Mouse (Mus musculus) ES-CJ7 (cell line): ENCODE measurements at regions not wholly inside any gene's neighbourhood (a gene's known extent, or its start where the extent isn't known, plus 50 kb on each side); places are given as distances from the start of the nearest gene placed in this dataset.

Source experiments
- DNase-seq: peaks from one replicate; pipeline ENCODE4 v3.0.0; 2011; ENCODE audit warnings: low read depth, low spot score

GRCm38 (mm10) chr12:62768930-62769329 is 1246.0 kb downstream of the Lrfn5 start:
- DNase-seq, result peak; percentile 18

- no peak for DNase-seq
Observed at GRCm38 (mm10) chr12:62769895-62770294, 1246.9 kb downstream of the Lrfn5 start.

- DNase-seq, result peak; percentile 10
Observed at GRCm38 (mm10) chr12:62775974-62776373, 1253.0 kb downstream of the Lrfn5 start.

- no peak for DNase-seq
Observed at GRCm38 (mm10) chr12:62812781-62813180, 1289.8 kb downstream of the Lrfn5 start.
